Mouse (Mus musculus) ovary, postnatal 10 days (tissue): ENCODE results near the gene Car5a.

ENCODE experiments used
- DNase-seq: peaks from one replicate; pipeline ENCODE4 v3.0.0; 2022; ENCODE audit warnings: low spot score

The Car5a gene

GRCm38 (mm10) chr8:121880818-121881217 is 63.9 kb downstream of the Car5a start:
- DNase-seq = no peak

GRCm38 (mm10) chr8:121879712-121880111 is 65.0 kb downstream of the Car5a start:
- no peak for DNase-seq

- no peak for DNase-seq
Measured at GRCm38 (mm10) chr8:121877828-121878480, 66.8 kb downstream of the Car5a start.

- DNase-seq = no peak
Measured at GRCm38 (mm10) chr8:121877212-121877611, 67.5 kb downstream of the Car5a start.

- no peak for DNase-seq
Measured at GRCm38 (mm10) chr8:121875517-121875916, 69.2 kb downstream of the Car5a start.

GRCm38 (mm10) chr8:121875045-121875444 is 69.7 kb downstream of the Car5a start:
- DNase-seq = no peak

- no peak for DNase-seq
Measured at GRCm38 (mm10) chr8:121874031-121874430, 70.7 kb downstream of the Car5a start.

- no peak for DNase-seq
Measured at GRCm38 (mm10) chr8:121871833-121872440, 72.8 kb downstream of the Car5a start.

GRCm38 (mm10) chr8:121870190-121870589 is 74.5 kb downstream of the Car5a start:
- DNase-seq = no peak

GRCm38 (mm10) chr8:121868896-121869295 is 75.8 kb downstream of the Car5a start:
- DNase-seq = no peak

GRCm38 (mm10) chr8:121868196-121868595 is 76.5 kb downstream of the Car5a start:
- DNase-seq = no peak
